Mouse (Mus musculus): ENCODE results near the gene Htr5b. TPM values are rescaled to one million over a fixed set of nuclear protein-coding genes. Genes with fewer than 3 reads are reported as not detected.

Gene Htr5b
- polyA plus RNA-seq, 1 experiment: 0.29 TPM

GRCm38 (mm10) chr1:121462643-121463042, 65.6 kb downstream of the Htr5b start:
- H3K27me3 ChIP-seq (ENCODE audit: control insufficient read depth, insufficient read depth, low read length): no peaks in the 10 kb centered on the region
- no peak overlapping the region for H3K27ac ChIP-seq (ENCODE audit: insufficient read depth, low read length)
- H3K4me1 ChIP-seq (ENCODE audit: control insufficient read depth, insufficient read depth, low read length): no peaks in the 10 kb centered on the region
- no peak overlapping the region for H3K4me3 ChIP-seq (replicated peaks; ENCODE audit: insufficient read depth, low read depth, low read length)
- 81% methylated on average over 1 of the region's 1 CpGs for WGBS
- no peak for DNase-seq
- no peak for TF ChIP-seq CTCF (IDR thresholded peaks at IDR 0.05; ENCODE audit: borderline replicate concordance, insufficient read depth, low read depth, low read length)
- TF ChIP-seq POLR2A (IDR thresholded peaks at IDR 0.05; ENCODE audit: borderline replicate concordance, insufficient read depth, low read length): no peak

- Histone ChIP-seq H3K4me3 (replicated peaks; ENCODE audit: insufficient read depth, low read depth, low read length) (no peak overlapping the region), H3K4me1 (ENCODE audit: control insufficient read depth, insufficient read depth, low read length) (no peaks in the 10 kb centered on the region), H3K27me3 (ENCODE audit: control insufficient read depth, insufficient read depth, low read length) (no peaks in the 10 kb centered on the region), H3K27ac (ENCODE audit: insufficient read depth, low read length) (no peak overlapping the region)
- no peak for DNase-seq
- no peak for TF ChIP-seq CTCF (IDR thresholded peaks at IDR 0.05; ENCODE audit: borderline replicate concordance, insufficient read depth, low read depth, low read length)
- 89% methylated on average over 7 of the region's 7 CpGs for WGBS
Measured at GRCm38 (mm10) chr1:121461895-121462294, 66.4 kb downstream of the Htr5b start.

GRCm38 (mm10) chr1:121460077-121460476, 68.2 kb downstream of the Htr5b start:
- Histone ChIP-seq H3K4me3 (replicated peaks; ENCODE audit: insufficient read depth, low read depth, low read length) (no peak overlapping the region), H3K4me1 (ENCODE audit: control insufficient read depth, insufficient read depth, low read length) (no peaks in the 10 kb centered on the region), H3K27me3 (ENCODE audit: control insufficient read depth, insufficient read depth, low read length) (no peaks in the 10 kb centered on the region), H3K27ac (ENCODE audit: insufficient read depth, low read length) (no peak overlapping the region)
- DNase-seq: no peak
- no peak for TF ChIP-seq CTCF (IDR thresholded peaks at IDR 0.05; ENCODE audit: borderline replicate concordance, insufficient read depth, low read depth, low read length)
- TF ChIP-seq POLR2A (IDR thresholded peaks at IDR 0.05; ENCODE audit: borderline replicate concordance, insufficient read depth, low read length): no peak
- WGBS: 52% methylated on average over 6 of the region's 6 CpGs

Other genes with a start within 250 kb of the Htr5b start
- 63.2 and 63.9 TPM in 2 replicates for gene Insig2, start 195.9 kb downstream of the Htr5b start, polyA plus RNA-seq (2012; rRNA removed)
- 16.4 and 16.5 TPM in 2 replicates for gene Ccdc93, start 97.4 kb downstream of the Htr5b start, polyA plus RNA-seq (2012; rRNA removed)
- 34.9 and 42.0 TPM in 2 replicates for gene Ddx18, start 39.5 kb upstream of the Htr5b start, polyA plus RNA-seq (2012; rRNA removed)

Measured in cerebellum, adult 2 months (tissue).